Mouse (Mus musculus) brain, embryonic 14.5 days (tissue): ENCODE measurements around the gene Kcna3. TPM values are rescaled to one million over a fixed set of nuclear protein-coding genes. Genes with fewer than 3 reads are reported as not detected.

ENCODE experiments used
- DNase-seq: peaks from one replicate; pipeline ENCODE4 v3.0.0-alpha.2; 2011; ENCODE audit warnings: low read depth
- CTCF ChIP-seq: fragments of 200-500 bp; IDR thresholded peaks from 2 replicates; pipeline ENCODE4 v1.5.1; 2012; ENCODE audit warnings: inconsistent platforms, mild to moderate bottlenecking, moderate library complexity, borderline replicate concordance; ENCODE audit not compliant: insufficient read depth, insufficient read length; ENCODE audit errors: extremely low read depth
- POLR2A ChIP-seq: fragments of 200-500 bp; IDR thresholded peaks from 2 replicates; pipeline ENCODE4 v1.6.1; 2012; ENCODE audit warnings: mild to moderate bottlenecking, inconsistent platforms, borderline replicate concordance; ENCODE audit not compliant: poor library complexity, insufficient read depth, insufficient read length, severe bottlenecking; ENCODE audit errors: extremely low read depth
- polyA plus RNA-seq: library from polyadenylated mRNA; depleted of rRNA; stranded (reverse); fragments of >200 nt; gene quantifications from 2 replicates; pipeline ENCODE4 v1.2.3, GENCODE M21; 2012; rRNA removed

The Kcna3 gene
- polyA plus RNA-seq = 9.9 and 10.0 TPM in 2 replicates

DNA sequence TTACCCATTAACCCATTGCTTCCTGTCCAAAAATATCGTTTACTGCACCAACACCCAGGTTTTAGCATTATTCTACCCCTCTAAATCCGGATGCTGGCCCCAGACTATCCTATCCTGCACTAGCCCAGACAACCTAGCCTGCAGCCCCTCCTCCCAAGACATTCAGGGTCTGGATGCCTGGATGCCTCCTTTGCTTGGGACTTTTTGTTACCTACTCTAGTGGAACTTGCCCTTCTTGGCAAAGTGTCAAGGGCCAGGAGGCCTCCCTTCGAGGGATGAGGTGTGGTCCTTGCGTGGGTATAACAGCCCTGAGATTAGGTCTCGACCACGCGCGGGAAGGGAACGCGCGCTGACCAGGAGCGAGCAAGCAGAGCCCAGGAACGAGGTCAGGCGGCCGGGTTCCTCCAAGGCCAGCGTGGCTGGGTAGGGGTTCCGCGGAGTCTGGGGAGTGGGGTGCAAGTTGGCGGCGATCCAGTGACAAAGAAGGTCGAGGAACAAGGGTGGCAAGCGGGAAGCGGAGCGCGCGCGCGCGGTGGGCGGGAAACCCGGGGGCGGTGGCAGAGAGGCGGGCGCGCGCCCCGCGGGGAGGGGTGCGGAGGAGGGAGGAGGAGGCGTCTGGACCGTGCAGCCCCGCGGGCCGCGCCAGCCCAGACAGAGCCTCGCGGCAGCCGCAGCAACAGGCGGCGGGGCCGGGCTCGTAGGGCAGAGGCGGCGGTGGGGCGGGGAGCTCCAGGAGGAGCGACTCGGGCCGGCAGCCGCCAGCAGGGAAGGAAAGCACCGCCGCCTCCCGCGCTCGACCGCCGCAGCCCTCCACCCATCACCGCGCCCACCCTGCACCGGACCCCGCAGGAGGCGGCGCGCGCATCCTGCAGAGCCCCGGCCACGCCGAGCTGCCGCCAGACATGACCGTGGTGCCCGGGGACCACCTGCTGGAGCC lies at the start of gene Kcna3:
TSS of gene Kcna3 (plus strand) at position 649 of the 937 bp plus-strand sequence.
- DNase-seq = peak; percentile 92
- TF ChIP-seq CTCF = no peak
- peak; percentile 90 for TF ChIP-seq POLR2A

DNA sequence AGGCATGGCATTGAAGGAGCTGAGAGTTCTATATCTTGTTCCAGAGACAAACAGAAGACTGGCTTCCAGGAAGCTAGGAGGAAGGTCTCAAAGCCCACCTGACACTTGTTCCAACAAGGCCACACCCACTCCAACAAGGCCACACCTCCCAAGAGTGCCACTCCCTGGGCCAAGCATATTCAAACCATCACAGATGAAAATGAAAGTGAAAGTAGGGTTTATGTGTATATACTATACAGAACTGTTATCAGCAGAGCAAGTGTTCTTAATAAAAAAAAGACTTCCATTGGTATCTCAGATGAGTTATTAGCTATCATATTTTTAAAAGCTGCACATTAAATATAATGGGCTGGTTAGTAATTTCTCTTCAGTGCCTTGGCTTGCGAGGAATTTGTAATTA lies 44.6 kb upstream of the Kcna3 start:
- TF ChIP-seq POLR2A (no peak), CTCF (no peak)
- DNase-seq = no peak

DNA sequence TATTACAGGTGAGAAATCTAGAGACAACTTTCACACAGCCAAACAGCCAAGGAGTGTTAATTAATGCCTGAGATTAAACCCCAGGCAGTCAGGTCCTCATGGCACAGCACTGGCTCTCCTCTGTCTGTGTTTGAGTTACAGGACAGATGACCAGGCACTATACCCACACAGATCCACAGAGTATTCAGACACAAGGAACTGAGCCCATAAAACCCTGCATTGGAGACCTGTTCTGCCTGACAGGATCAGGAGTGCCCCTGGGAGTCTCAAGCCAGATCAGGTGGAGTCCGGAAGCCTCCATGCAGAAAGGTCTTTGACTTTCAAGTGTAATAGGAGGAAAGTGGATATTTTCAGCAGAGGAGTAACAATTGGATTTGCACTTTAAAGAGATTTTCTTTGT lies 40.6 kb upstream of the Kcna3 start:
- no peak for DNase-seq
- TF ChIP-seq POLR2A (no peak), CTCF (no peak)

DNA sequence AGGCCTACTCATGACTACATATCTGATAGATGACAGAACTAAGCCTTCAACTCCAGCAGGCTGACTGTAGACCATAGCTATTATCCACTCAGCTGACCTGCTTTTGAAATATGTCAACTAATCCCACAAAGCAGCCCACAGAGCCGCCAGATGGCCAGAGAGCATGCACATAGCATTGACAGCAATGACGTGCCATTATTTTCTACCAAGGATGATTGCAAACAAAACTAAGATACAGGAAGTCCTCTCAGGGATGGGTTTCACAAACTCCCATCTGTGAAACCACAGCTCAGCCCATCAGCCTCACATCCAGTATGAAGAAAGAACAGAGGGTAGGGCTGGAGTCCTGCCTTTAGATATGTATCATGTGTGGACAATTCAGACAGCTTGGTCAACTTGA lies 39.8 kb upstream of the Kcna3 start:
- TF ChIP-seq POLR2A = no peak
- no peak for TF ChIP-seq CTCF
- DNase-seq = no peak

DNA sequence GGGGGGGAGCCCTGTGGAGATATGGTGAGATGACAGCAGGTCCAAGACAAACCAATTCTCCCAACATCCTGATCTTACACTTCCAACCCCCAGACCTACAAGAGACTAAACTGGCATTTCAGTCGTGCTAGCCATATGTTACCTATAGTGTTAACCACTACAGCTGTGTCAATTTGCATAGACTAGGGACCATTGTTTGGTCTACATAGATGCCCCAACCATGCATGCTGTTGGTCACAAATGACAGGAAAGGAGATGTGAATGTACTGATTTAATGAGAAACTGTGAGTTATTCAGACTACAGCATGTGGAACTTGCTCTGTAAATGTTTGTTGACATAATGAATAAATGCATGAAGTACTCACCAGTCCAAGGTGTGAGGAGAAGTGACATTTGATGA lies 37.6 kb upstream of the Kcna3 start:
- DNase-seq = peak; percentile 81
- TF ChIP-seq POLR2A = no peak
- no peak for TF ChIP-seq CTCF

DNA sequence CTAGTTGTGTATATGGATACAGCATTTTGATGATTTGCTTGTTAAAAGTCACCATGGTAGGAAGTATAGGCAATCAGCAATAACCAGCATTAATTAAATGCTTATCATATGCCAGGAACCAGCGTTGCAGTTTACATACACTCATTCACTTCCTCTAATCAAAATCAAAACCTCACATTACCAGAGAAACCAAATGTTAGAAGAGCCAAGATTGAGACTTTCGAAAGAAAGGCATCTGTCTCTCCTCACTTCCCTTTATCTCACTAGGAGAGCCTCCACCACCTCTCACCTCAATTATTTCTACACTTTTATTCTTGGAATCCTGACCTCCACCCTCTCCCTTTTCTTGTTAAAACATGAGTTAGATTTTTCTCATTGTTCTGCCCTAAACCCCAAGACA lies 35.8 kb upstream of the Kcna3 start:
- no peak for TF ChIP-seq POLR2A
- TF ChIP-seq CTCF = no peak

DNA sequence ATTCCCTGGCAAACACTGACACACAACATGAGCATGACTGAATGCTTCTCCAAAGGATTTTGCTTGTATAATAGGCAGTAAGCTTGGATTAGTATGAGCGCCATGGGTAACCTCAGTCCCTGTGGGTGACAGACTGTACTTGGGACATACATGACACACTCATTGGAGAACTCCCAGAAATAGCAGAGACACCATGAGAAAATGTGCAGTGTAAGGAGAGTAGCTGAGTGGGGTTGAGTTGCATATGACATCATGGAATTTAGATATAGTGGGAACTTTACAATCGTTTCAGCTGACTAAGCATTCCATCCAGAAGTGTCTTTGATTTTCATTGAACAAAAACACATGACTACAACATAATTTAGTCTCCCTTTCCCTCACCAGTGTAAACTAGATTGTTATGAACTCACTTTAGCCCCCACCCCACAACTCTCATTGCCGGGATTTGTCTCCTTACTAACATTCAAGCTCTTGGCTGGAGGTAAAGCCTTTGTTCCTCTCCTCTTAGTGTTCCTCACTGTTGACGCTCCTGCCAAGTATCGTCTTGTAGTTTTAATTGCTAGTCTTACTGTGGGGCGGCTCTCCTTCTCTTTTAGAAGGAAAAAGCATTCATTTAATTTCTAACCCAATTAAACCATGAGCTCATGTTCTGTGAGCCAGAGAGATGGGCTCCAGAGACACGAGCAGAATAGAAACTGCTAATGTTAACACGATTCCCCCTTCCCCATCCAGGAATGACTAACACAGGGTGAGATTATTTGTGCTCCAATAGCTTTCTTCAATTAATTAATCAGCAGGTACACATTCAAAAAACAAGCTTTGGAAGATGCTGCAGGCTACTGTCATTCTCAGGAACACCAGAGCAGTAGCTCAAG lies 33.5 kb upstream of the Kcna3 start:
- DNase-seq = peak; percentile 85

More for the DNA sequence above, 35.8 kb upstream of the Kcna3 start:
- DNase-seq = no peak

DNA sequence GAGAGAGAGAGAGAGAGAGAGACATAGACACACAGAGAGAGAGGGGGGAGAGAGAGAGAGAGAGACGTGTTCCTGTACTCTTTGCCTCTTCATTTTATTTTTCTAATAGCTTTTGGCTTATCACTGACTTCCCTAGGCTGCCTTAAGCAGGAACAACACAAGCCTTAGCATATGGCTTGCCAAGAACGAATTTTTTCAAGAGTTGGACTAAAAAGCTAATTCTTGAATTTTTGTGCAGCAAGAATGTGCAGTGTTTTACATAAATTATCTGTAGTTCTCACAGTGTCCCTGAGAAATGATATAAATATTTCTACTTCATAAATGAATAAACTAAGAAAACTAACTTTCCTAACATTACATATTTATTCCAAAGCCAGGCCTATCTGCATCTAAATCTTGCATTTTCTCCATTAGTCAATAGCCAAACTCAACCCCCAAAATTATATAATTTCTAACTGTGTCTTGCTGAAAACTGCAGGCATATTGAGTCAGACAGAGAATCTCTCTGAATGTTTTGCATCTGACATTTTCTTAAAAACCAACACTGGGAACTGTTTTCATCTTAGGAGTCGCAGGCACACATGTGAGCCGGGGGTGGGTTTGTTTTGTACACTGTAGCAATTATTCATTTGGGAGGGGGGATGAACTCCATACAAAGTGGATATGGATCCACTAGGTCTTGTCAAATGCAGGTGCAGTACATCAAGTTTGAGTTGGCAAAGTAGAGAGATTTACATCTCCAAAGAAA lies 26.5 kb upstream of the Kcna3 start:
- DNase-seq = no peak
- TF ChIP-seq POLR2A (no peak), CTCF (no peak)

More for the DNA sequence above, 33.5 kb upstream of the Kcna3 start:
- TF ChIP-seq CTCF (no peak), POLR2A (no peak)

DNA sequence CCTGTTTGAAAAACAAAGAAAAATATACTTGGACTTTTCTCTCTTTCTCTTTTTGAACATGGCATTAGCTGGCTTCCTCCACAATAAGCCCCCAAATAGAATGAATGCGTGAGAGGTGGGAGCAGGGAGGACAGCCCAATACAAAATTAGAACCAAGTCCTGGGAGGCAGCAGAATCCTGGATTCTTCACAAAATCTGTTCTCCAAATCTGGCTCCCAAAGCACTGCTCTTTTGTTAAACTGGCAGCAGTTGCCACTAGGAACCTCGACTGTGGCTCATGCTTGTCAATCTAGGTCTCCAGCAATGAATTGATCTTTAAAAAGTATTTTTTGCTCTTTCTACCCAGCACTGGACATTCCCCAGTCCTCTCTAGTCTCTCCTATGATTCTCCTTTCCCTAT lies 17.7 kb upstream of the Kcna3 start:
- no peak for TF ChIP-seq CTCF
- TF ChIP-seq POLR2A = no peak
- DNase-seq = no peak

DNA sequence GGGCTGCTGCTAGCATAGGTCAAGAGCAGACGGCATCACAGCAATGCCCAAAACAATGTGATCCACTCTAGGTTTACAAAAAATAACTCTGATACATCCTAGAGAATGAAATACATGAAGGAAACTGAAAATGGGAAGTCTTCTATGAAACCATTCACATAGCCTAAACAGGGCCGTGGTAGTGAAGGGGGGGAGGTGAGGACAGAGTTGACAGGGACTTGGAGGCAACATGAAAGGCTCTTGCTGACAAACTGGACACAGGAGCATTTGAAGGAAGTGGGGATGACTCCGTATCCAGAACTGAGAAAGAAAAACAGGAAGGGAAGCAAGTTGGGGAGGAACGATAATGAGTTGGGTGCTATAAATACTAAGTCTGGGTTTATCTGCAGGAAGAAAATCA lies 4.4 kb upstream of the Kcna3 start:
- DNase-seq = no peak
- no peak for TF ChIP-seq POLR2A

DNA sequence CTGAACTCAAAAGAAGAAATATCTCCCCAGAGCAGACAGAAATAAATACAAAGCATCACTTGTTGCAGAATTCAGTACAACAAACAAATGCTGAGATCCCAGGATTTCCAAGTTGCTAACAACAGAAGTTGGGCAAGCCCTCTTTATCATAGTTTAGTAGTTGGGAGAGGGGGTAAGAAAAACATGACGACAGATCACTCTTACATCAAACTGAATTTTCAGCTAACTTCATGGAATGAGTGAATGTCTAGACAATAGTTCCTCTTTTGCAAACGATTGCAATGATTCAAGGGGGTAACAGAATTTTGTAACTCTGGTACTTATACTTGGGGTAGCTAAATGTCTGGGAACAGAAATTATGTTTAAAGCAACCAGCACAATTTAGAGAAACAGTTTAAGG lies 1.2 kb upstream of the Kcna3 start:
- peak; percentile 6 for DNase-seq
- no peak for TF ChIP-seq POLR2A
- no peak for TF ChIP-seq CTCF
